ENCODE assay signal across 8 mouse cellular contexts in the genomic region with DNA sequence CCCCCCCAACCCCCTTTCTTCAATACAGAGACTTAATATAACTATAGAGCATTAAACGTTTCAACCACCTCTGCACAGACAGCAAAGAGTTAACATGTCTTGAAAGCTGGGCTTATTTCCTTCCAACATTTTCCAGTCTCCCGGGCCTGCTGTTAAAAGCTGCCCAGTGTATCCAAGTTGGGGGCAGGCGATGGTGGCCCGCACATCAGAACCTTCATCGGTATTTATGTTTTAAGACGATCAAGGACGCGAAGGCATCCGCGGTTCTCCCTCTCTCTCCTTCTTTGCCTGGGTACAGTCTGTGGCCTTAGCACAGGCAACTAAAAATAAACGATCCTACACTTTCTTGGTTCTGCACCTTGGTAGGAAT. TPM values are rescaled to one million over a fixed set of nuclear protein-coding genes. Genes with fewer than 3 reads are reported as not detected.
DNase-seq lines count a peak whose midpoint lies in the region; ATAC-seq and TF ChIP-seq lines count a peak whose summit lies in the region.

No protein-coding gene starts in this region.

- TF ChIP-seq CTCF in gastrocnemius, adult 2 months (IDR thresholded peaks at IDR 0.05) = no peak
- TF ChIP-seq CTCF in spleen, adult 2 months (IDR thresholded peaks at IDR 0.05; ENCODE audit: extremely low read depth, insufficient read depth, insufficient read length, insufficient replicate concordance) = no peak

- WGBS in spleen, adult 2 months = 2% methylated on average over 11 of the region's 11 CpGs
- 2% methylated on average over 11 of the region's 11 CpGs for WGBS in limb, embryonic 14.5 days

- no peaks in the 10 kb centered on the region for H3K36me3 ChIP-seq in spleen, adult 2 months (ENCODE audit: control insufficient read depth, insufficient read depth, low read length)
- H3K36me3 ChIP-seq in limb, embryonic 14.5 days (ENCODE audit: control insufficient read depth, insufficient read depth, low read length) = peaks cover 34% of the 10 kb centered on the region

- peak overlapping the region; percentile 78 for H3K9ac ChIP-seq in limb, embryonic 14.5 days (ENCODE audit: low read depth, low read length, severe bottlenecking)

- H3K27ac ChIP-seq in gastrocnemius, adult 2 months = no peak overlapping the region
- no peak overlapping the region for H3K27ac ChIP-seq in spleen, adult 2 months (ENCODE audit: insufficient read depth, low read length)
- H3K27ac ChIP-seq in limb, embryonic 14.5 days (replicated peaks; ENCODE audit: low read depth, low read length) = peak overlapping the region; percentile 90

- TF ChIP-seq POLR2A in spleen, adult 2 months (IDR thresholded peaks at IDR 0.05; ENCODE audit: low read depth, low read length) = no peak
- no peak for TF ChIP-seq POLR2A in limb, embryonic 14.5 days (IDR thresholded peaks at IDR 0.05; ENCODE audit: borderline replicate concordance, extremely low read depth, insufficient read depth, insufficient read length)

- H3K4me1 ChIP-seq in spleen, adult 2 months (ENCODE audit: control insufficient read depth, insufficient read depth, insufficient read length) = peaks cover 9% of the 10 kb centered on the region
- H3K4me1 ChIP-seq in limb, embryonic 14.5 days (ENCODE audit: control insufficient read depth, insufficient read depth, low read length) = peaks cover 34% of the 10 kb centered on the region

- no peaks in the 10 kb centered on the region for H3K27me3 ChIP-seq in spleen, adult 2 months (ENCODE audit: control insufficient read depth, insufficient read depth, low read length)
- H3K27me3 ChIP-seq in limb, embryonic 14.5 days (ENCODE audit: control insufficient read depth, insufficient read depth, low read length) = no peaks in the 10 kb centered on the region

- ATAC-seq in limb, embryonic 14.5 days (ENCODE audit: low FRiP score, low read depth) = no peak

- intact Hi-C loops in gastrocnemius, adult 2 months (cut with DNase I) = no loop called here

- peak overlapping the region; percentile 75 for H3K4me2 ChIP-seq in limb, embryonic 14.5 days (replicated peaks; ENCODE audit: low read depth, low read length, severe bottlenecking)

- no peaks in the 10 kb centered on the region for H3K9me3 ChIP-seq in limb, embryonic 14.5 days (ENCODE audit: control insufficient read depth, low read length)

- DNase-seq in gastrocnemius, adult 2 months = no peak
- DNase-seq in gastrocnemius, adult 18-20 months (ENCODE audit: low spot score) = no peak
- DNase-seq in spleen, adult 2 months (ENCODE audit: low read depth in 1 of 2, low spot score in 2 of 2) = no peak
- no peak for DNase-seq in spleen, postnatal 10 days (ENCODE audit: low spot score in 2 of 2)
- peak; percentile 49 for DNase-seq in limb, embryonic 14.5 days (ENCODE audit: low spot score)
- DNase-seq in yolk sac, embryonic 10.5 days (ENCODE audit: low spot score) = no peak
- DNase-seq in layer of hippocampus, adult 8-10 months (ENCODE audit: low spot score in 2 of 2) = no peak
- DNase-seq in right cerebral cortex, postnatal 25 days = no peak

- H3K4me3 ChIP-seq in gastrocnemius, adult 2 months = peak overlapping the region; percentile 75
- H3K4me3 ChIP-seq in spleen, adult 2 months (ENCODE audit: extremely low read depth, insufficient read depth, insufficient read length) = peak overlapping the region; percentile 71
- H3K4me3 ChIP-seq in limb, embryonic 14.5 days (replicated peaks; ENCODE audit: low read length) = peak overlapping the region; percentile 69

RNA-seq across cellular contexts. Expression of a gene that starts 0.9 kb away (rescaled TPM):
- total RNA-seq in gastrocnemius, adult 2 months (2021) = not detected
- not detected for total RNA-seq in gastrocnemius, adult 18-20 months (2021)
- polyA plus RNA-seq in spleen, adult 2 months (2012; rRNA removed) = 19.4 and 19.7 TPM in 2 replicates
- 339 and 379 TPM in 2 replicates for polyA plus RNA-seq in limb, embryonic 14.5 days (2012; rRNA removed)
- 408 and 419 TPM in 2 replicates for polyA plus RNA-seq in limb, embryonic 14.5 days (2014; fragmentation: Nextera tagmentation; extraction: Ambion mirVana)
- total RNA-seq in layer of hippocampus, adult 8-10 months (2022) = 1 to 10 TPM in 1 of 4 experiments, under 1 TPM in 2, not detected in 1; 0.75 to 1.1 (median 0.82) TPM

RNA-seq across cellular contexts. Expression of a gene that starts 46.7 kb away (rescaled TPM):
- total RNA-seq in gastrocnemius, adult 2 months (2021) = 100 to 1,000 TPM in 1 of 2 experiments, 10 to 100 TPM in 1; 97.9 to 110 TPM
- 10 to 100 TPM; 78.0 to 88.7 TPM for total RNA-seq in gastrocnemius, adult 18-20 months (2021)
- polyA plus RNA-seq in spleen, adult 2 months (2012; rRNA removed) = 1.2 and 1.6 TPM in 2 replicates
- polyA plus RNA-seq in limb, embryonic 14.5 days (2012; rRNA removed) = 12.8 and 14.8 TPM in 2 replicates
- polyA plus RNA-seq in limb, embryonic 14.5 days (2014; fragmentation: Nextera tagmentation; extraction: Ambion mirVana) = 25.2 and 29.5 TPM in 2 replicates
- 100 to 1,000 TPM; 396 to 490 (median 435) TPM for total RNA-seq in layer of hippocampus, adult 8-10 months (2022)
